Mouse (Mus musculus): ENCODE results near the gene Slc29a3.

DNA sequence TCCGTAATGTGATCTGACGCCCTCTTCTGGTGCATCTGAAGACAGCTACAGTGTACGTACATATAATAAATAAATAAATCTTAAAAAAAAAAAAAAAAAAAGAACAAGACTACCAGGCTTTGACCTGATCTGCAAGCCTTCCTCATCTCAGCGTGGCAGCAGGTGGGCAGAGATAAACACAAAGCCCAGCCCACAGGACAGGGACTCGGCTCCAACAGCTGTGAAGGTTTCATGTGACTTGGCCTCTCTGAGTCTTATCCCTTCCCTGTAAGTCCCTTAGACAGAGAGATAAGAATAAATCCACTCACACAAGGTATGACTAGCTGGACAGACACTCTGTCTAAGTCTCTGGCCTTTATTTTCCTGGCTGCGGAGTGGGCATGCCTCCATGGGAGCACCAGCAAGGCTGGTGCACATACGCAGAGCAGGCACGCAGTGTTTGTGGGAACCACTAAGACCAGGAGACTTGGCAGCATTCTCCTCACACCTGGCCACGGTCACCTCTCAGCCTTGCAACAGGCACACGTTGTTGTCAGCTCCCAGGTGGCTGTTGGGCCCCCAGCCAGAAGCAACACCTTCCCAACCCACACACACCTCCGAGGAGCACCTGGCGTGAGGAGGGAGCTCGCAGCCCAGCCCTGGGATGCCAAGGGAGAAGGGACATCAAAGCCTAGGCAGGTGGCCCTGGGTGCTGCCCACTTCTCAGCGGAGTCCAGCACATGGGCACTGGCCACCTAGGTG is 45.3 kb upstream of the Slc29a3 start:
- TF ChIP-seq GATA1 (IDR thresholded peaks at IDR 0.05; ENCODE audit: borderline replicate concordance, low read length) (no peak), FLI1 (IDR thresholded peaks at IDR 0.05; ENCODE audit: low read length) (no peak)

Data from megakaryocyte, embryonic 14.5 days (primary cell).